Mouse (Mus musculus) lung, embryonic 14.5 days (tissue): ENCODE data around the gene H2-Q10. TPM values are rescaled to one million over a fixed set of nuclear protein-coding genes. Genes with fewer than 3 reads are reported as not detected.
"Not testable (repeated sequence)": the region's sequence is repeated elsewhere in the genome, so short reads cannot be mapped to it uniquely, and the experiment has no call there.

Experiments used
- ATAC-seq: fragments of 200-750 bp; cut with Nextera tagmentation; 2 replicates; pipeline ENCODE4 v1.8.0; 2017; ENCODE audit warnings: mild to moderate bottlenecking, moderate TSS enrichment, moderate library complexity; ENCODE audit not compliant: insufficient read depth
- DNase-seq: peaks from one replicate; pipeline ENCODE4 v3.0.0-alpha.2; 2015
- H3K27ac ChIP-seq: fragments of 300-500 bp; sonication (generic); 2 replicates; pipeline ENCODE4 v1.5.1; 2014; ENCODE audit warnings: low read depth, mild to moderate bottlenecking, moderate library complexity
- H3K27me3 ChIP-seq: fragments of 300-500 bp; sonication (generic); 2 replicates; pipeline ENCODE4 v1.6.1; 2014; ENCODE audit warnings: low read length, control low read depth; ENCODE audit not compliant: insufficient read depth
- H3K36me3 ChIP-seq: fragments of 300-500 bp; sonication (generic); 2 replicates; pipeline ENCODE4 v1.6.1; 2014; ENCODE audit warnings: control low read depth; ENCODE audit not compliant: insufficient read depth
- H3K4me1 ChIP-seq: fragments of 300-500 bp; sonication (generic); 2 replicates; pipeline ENCODE4 v1.6.1; 2014; ENCODE audit warnings: antibody characterized with exemption, control low read depth; ENCODE audit not compliant: insufficient read depth
- H3K4me2 ChIP-seq: fragments of 300-500 bp; sonication (generic); 2 replicates; pipeline ENCODE4 v1.6.1; 2014; ENCODE audit warnings: mild to moderate bottlenecking
- H3K4me3 ChIP-seq: fragments of 300-500 bp; sonication (generic); 2 replicates; pipeline ENCODE4 v1.5.1; 2014; ENCODE audit warnings: low read depth, low read length
- H3K9ac ChIP-seq: fragments of 300-500 bp; sonication (generic); 2 replicates; pipeline ENCODE4 v1.6.1; 2014
- H3K9me3 ChIP-seq: fragments of 300-500 bp; sonication (generic); 2 replicates; pipeline ENCODE4 v1.6.1; 2016; ENCODE audit warnings: low read depth, low read length, control low read depth
- CTCF ChIP-seq: IDR thresholded peaks from 2 replicates; pipeline ENCODE4 v1.5.1; 2016; ENCODE audit warnings: antibody characterized with exemption, low read depth
- WGBS: fragments of 180-500 bp; shearing (Covaris S2); extraction: QIAGEN DNeasy Blood & Tissue Kit; methylation state at CpG from one replicate; pipeline ENCODE4 v1.1.7; 2014; 5-methylcytosine and 5-hydroxymethylcytosine counted together
- polyA plus RNA-seq: library from polyadenylated mRNA; unstranded; fragments of >200 nt; fragmentation: Nextera tagmentation; extraction: Ambion mirVana; gene quantifications from 2 replicates; pipeline ENCODE4 v1.2.1, GENCODE M21; 2014

H2-Q10 gene
- polyA plus RNA-seq, 1 experiment from 2014 or later, result 0.28 TPM

DNA sequence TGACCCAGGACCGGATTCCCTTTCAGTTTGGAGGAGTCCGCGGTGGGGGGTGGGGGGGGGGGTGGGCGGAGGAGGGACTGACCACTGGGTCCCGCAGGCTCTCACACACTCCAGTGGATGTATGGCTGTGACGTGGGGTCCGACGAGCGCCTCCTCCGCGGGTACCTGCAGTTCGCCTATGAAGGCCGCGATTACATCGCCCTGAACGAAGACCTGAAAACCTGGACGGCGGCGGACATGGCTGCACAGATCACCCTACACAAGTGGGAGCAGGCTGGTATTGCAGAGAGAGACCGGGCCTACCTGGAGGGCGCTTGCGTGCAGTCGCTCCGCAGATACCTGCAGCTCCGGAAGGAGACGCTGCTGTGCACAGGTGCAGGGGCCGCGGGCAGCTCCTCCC is 44.4 kb upstream of the H2-Q10 start:
- ATAC-seq (peak; percentile 42; the same call in 1 of the 2 replicates), DNase-seq (peak; percentile 34)
- peaks cover 25% of the 10 kb centered on the region for H3K27me3 ChIP-seq
- H3K4me2 ChIP-seq, result peak overlapping the region; percentile 63
- peak overlapping the region; percentile 34 for H3K4me3 ChIP-seq
- not testable (repeated sequence) for H3K36me3 ChIP-seq, H3K27ac ChIP-seq, H3K9ac ChIP-seq, H3K9me3 ChIP-seq, H3K4me1 ChIP-seq
- TF ChIP-seq CTCF, result 0 out of 2 replicates have a peak, but pooled peaks have one; percentile 9
- WGBS, result 15% methylated on average over 28 of the region's 28 CpGs

DNA sequence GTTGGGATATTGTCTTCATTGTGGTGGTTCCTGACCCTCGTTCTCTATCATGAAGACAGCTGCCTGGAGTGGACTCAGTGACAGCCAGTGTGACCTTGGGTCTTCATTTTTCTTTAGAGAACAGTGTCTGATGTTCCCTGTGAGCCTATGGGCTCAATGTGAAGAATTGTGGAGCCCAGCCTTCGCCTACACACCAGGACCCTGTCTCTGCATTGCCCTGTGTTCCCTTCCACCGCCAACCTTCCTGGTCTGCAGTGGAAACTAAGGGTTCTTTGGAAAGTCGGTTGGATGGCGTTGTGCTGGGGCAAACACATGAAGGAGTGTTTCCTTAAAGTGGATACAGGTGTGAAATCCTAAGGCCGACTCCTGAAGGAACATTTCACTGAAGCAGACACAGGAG is 41.0 kb upstream of the H2-Q10 start:
- not testable (repeated sequence) for H3K36me3 ChIP-seq, H3K9me3 ChIP-seq, H3K27ac ChIP-seq, H3K4me1 ChIP-seq, H3K9ac ChIP-seq, H3K4me2 ChIP-seq, DNase-seq, ATAC-seq, H3K4me3 ChIP-seq
- whole genome bisulfite sequencing, result 84% methylated on average over 6 of the region's 6 CpGs
- peaks cover 17% of the 10 kb centered on the region for H3K27me3 ChIP-seq

DNA sequence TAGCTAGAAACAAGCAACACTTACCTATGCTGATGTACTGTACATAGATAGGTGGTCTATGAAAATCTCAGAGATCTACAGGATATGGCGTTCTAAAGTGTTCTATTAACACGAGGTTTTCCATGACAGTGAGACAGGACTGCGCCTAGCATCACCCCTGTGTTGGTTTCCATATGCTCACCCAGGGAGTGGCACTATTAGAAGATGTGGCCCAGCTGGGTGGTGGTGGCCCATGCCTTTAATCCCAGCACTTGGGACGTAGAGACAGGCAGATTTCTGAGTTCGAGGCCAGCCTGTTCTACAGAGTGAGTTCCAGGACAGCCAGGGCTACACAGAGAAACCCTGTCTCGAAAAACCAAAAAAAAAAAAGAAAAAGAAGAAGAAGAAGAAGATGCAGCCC is 39.2 kb upstream of the H2-Q10 start:
- ATAC-seq, H3K9me3 ChIP-seq, DNase-seq, H3K9ac ChIP-seq, H3K4me2 ChIP-seq, H3K4me3 ChIP-seq, H3K27me3 ChIP-seq, H3K4me1 ChIP-seq, H3K36me3 ChIP-seq, H3K27ac ChIP-seq: not testable (repeated sequence)
- WGBS, result 80% methylated on average over 6 of the region's 6 CpGs

DNA sequence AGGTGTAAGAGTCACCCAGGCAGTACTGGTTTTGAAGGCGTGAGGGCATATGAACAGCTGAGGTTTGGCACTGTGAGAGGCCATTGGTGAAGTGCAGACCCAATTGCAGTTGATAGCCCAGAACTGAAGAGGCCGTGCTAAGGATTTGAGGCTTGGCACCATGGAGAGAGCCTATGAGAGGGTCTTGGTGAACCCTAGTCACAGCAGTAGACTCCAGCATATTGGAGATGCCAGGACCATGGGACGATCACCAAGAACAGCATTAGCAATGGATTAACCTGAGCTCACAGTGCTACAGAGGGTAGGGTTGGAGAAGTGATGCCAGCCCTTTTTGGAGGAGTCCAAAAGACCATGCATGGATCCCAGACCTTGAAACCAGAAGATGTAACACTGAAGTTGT is 37.7 kb upstream of the H2-Q10 start:
- H3K9me3 ChIP-seq, H3K27me3 ChIP-seq, H3K9ac ChIP-seq, H3K4me2 ChIP-seq, H3K27ac ChIP-seq, ATAC-seq, H3K4me1 ChIP-seq, DNase-seq, H3K4me3 ChIP-seq, H3K36me3 ChIP-seq: not testable (repeated sequence)
- WGBS, result 78% methylated on average over 2 of the region's 3 CpGs

DNA sequence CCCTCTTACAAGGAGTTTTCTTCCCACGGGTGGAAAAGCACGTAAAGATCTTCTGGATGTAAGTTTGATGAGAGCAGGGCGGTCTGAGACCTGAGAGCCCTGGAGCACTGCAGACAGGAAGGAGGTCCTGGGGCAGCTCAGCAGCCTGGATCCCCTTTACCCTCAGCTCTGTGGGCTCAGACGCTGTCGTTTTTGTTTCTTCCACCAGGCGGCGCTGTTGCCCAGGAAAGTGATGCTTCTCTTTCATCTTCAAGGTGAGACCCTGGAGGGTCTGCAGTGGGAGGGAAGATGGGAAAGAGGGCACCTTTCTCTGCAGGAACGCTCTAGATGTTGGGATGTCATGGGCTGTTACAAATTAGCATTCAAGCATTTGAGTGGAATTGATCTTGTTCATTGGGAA is 35.1 kb upstream of the H2-Q10 start:
- not testable (repeated sequence) for ATAC-seq, H3K9me3 ChIP-seq, H3K4me1 ChIP-seq, H3K4me2 ChIP-seq, H3K27ac ChIP-seq, H3K9ac ChIP-seq, H3K36me3 ChIP-seq, H3K4me3 ChIP-seq
- TF ChIP-seq CTCF, result peak; percentile 80
- DNase-seq, result peak; percentile 60
- peaks cover 12% of the 10 kb centered on the region for H3K27me3 ChIP-seq
- WGBS, result 9% methylated on average over 8 of the region's 8 CpGs

DNA sequence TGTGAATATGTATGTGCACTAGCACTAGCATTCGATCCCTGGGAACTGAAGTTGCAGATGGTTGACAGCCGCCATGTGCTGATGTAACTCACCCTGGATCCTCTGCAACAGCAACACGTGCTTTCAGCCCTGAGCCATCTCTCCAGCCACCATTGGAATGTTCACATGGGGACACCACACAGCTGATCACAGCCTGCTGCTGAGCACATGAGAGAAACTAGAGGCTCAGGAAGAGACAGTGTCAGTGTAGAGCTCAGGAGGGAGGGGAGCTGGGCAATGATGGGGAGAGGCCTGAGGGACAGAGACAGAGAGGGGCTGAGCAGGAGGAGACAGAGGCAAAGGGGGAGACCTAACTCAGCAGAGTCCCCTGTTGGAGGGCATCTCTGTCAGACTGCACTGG is 34.3 kb upstream of the H2-Q10 start:
- not testable (repeated sequence) for H3K9me3 ChIP-seq, DNase-seq, ATAC-seq, H3K9ac ChIP-seq, H3K36me3 ChIP-seq, H3K4me3 ChIP-seq, H3K4me2 ChIP-seq, H3K27ac ChIP-seq, H3K4me1 ChIP-seq
- peaks cover 18% of the 10 kb centered on the region for H3K27me3 ChIP-seq
- 71% methylated on average over 3 of the region's 3 CpGs for WGBS

DNA sequence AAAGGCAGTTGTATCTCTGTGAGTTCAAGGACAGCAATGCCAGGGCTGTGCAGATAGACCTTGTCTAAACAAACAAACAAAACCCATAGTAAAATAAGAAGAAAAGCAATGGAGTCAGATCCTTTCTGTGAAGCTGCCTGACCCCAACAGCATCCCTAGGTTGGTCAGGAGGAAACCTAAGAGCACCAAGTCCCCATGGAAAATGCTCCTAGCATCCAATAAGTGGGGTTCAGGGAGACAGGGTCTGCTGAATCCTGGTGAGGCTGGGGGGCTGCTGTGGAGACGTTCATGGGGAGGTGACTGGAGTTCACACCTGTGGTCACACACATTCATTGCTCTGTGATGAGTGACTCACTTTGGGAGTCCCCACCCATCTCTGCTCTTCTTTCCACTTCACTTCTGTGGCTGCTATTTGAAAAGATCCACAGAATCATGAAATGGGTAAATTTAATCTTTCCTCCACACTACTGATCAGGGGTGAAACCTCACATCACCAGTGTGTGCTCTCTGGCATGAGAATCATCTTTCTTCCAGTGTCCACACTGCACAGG is 32.4 kb upstream of the H2-Q10 start:
- not testable (repeated sequence) for H3K9me3 ChIP-seq, DNase-seq, H3K4me2 ChIP-seq, H3K4me3 ChIP-seq, ATAC-seq, H3K27ac ChIP-seq, H3K36me3 ChIP-seq, H3K9ac ChIP-seq, H3K4me1 ChIP-seq
- 31% methylated on average over 1 of the region's 1 CpGs for WGBS
- peaks cover 18% of the 10 kb centered on the region for H3K27me3 ChIP-seq

DNA sequence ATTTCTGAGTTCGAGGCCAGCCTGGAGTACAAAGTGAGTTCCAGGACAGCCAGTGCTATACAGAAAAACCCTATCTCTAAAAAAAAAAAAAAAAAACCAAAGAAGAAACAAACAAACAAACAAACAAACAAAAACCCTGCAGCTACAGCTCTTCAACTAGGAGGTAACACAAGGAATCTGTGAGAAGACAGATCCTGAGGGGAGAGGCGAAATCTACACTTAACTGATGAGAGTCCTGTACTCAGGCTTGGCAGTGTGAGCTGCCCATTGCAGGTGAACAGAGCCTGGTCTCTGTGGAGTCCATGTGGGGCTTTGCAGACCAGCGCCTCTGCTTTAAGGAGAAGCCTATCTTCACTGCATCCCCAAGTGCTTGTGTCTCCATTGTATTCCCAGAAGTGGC is 31.5 kb upstream of the H2-Q10 start:
- not testable (repeated sequence) for H3K4me1 ChIP-seq, H3K9me3 ChIP-seq, ATAC-seq, DNase-seq, H3K27ac ChIP-seq, H3K4me3 ChIP-seq, H3K36me3 ChIP-seq, H3K4me2 ChIP-seq, H3K9ac ChIP-seq
- H3K27me3 ChIP-seq, result peaks cover 18% of the 10 kb centered on the region
- 73% methylated on average over 2 of the region's 3 CpGs for WGBS

DNA sequence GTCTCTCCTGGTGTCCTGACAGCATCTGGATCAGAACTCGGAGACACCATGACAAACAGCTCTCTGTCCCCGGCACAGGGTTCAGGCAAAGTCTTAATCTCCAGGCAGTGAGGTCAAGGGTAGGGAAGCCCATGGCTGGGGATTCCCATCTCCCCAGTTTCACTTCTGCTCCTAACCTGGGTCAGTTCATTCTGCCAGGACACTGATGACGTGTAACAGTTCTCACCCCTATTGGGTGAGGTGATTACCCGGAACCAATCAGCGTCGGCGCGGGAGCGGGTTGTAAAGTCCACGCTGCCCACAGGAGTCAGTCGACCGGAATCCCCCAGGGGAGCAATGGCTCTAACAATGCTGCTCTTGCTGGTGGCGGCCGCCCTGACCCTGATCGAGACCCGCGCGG is 31.0 kb upstream of the H2-Q10 start, which contains the start of gene H2-Q7:
TSS of gene H2-Q7 (plus strand) at position 271 of the 400 bp plus-strand sequence.
- H3K4me1 ChIP-seq, H3K9me3 ChIP-seq, H3K36me3 ChIP-seq, H3K27ac ChIP-seq: not testable (repeated sequence)
- H3K27me3 ChIP-seq, result peaks cover 18% of the 10 kb centered on the region
- WGBS, result 3% methylated on average over 18 of the region's 18 CpGs
- H3K4me2 ChIP-seq, result peak within 1 kb of the TSS; percentile 83
- peak; percentile 93 for DNase-seq
- peak within 1 kb of the TSS; percentile 43 for H3K4me3 ChIP-seq
- peak within 1 kb of the TSS; percentile 42; the same call in 1 of the 2 replicates for H3K9ac ChIP-seq
- ATAC-seq, result peak; percentile 94

DNA sequence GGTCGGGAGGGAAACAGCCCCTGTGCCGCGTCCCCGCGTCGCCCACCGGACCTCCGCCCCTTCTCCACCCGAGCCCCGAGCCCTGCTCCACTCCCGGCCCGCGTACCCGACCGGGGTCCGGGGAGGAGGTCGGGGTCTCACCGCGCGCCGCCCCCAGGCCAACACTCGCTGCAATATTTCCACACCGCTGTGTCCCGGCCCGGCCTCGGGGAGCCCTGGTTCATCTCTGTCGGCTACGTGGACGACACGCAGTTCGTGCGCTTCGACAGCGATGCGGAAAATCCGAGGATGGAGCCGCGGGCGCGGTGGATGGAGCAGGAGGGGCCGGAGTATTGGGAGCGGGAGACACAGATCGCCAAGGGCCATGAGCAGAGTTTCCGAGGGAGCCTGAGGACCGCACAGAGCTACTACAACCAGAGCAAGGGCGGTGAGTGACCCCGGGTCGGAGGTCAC is 30.6 kb upstream of the H2-Q10 start:
- DNase-seq (peak; percentile 15), ATAC-seq (peak; percentile 66)
- not testable (repeated sequence) for H3K9me3 ChIP-seq, H3K27ac ChIP-seq, H3K4me1 ChIP-seq, H3K36me3 ChIP-seq
- H3K4me2 ChIP-seq, result peak overlapping the region; percentile 83
- WGBS, result 1% methylated on average over 41 of the region's 48 CpGs
- peaks cover 18% of the 10 kb centered on the region for H3K27me3 ChIP-seq
- peak overlapping the region; percentile 42; the same call in 1 of the 2 replicates for H3K9ac ChIP-seq
- H3K4me3 ChIP-seq, result peak overlapping the region; percentile 43
